Comparison of ENCODE assay signal across 17 mouse cellular contexts in the genomic region with DNA sequence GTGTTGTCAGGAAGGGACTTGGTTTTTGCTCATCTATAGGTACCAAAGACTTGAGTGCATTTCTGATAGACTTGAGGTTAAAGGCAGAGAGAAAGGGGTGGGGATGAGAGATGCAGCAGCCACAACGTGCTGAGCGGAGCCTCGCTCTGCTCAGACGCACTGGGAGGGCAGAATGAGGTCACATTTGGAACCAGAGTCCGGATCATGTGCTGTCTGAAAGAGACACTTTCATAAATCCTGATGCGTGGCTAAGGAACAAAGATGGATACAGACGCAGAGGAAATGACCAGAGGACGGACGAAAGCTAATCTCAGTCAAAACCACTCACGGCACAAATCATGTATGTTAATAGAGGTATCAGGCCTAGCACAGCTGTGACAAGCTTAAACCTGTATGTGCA.
A peak's percentile ranks its signal among the peaks of the same experiment; 100 is the strongest.
DNase-seq lines count a peak whose midpoint lies in the region; ATAC-seq and TF ChIP-seq lines count a peak whose summit lies in the region.
"Had no signal": no experiment of that assay in that cellular context is flagged by ENCODE, and none has a peak within 500 bp of the region (broad histone marks: within the 10 kb centered on the region; RNA-seq: fewer than 3 reads in every experiment).

No protein-coding gene starts in this region.

- H3K9ac ChIP-seq in kidney, embryonic 16.5 days (replicated peaks; ENCODE audit: low read length): no peak overlapping the region
- no peak overlapping the region for H3K9ac ChIP-seq in midbrain, embryonic 12.5 days (replicated peaks)
- no peak overlapping the region for H3K9ac ChIP-seq in midbrain, embryonic 14.5 days (replicated peaks; ENCODE audit: low read length)
- H3K9ac ChIP-seq in forebrain, embryonic 12.5 days: no peak overlapping the region
- H3K9ac ChIP-seq: hindbrain, embryonic 12.5 days; limb, embryonic 12.5 days; liver, embryonic 14.5 days; neural tube, embryonic 13.5 days had no signal

- no peaks in the 10 kb centered on the region for H3K27me3 ChIP-seq in kidney, adult 2 months (replicated peaks; ENCODE audit: control insufficient read depth, insufficient read depth, low read length)
- H3K27me3 ChIP-seq in kidney, embryonic 16.5 days (ENCODE audit: insufficient read depth, low read length): 0 out of 2 replicates have a peak, but pooled peaks cover 2% of the 10 kb centered on the region
- peaks cover 21% of the 10 kb centered on the region for H3K27me3 ChIP-seq in midbrain, embryonic 12.5 days
- no peaks in the 10 kb centered on the region for H3K27me3 ChIP-seq in midbrain, embryonic 14.5 days (ENCODE audit: control insufficient read depth, insufficient read depth, low read length)
- peaks cover 27% of the 10 kb centered on the region; the same call in 1 of the 2 replicates for H3K27me3 ChIP-seq in heart, embryonic 10.5 days (ENCODE audit: insufficient read depth, poor library complexity, severe bottlenecking)
- 0 out of 2 replicates have a peak, but pooled peaks cover 1% of the 10 kb centered on the region for H3K27me3 ChIP-seq in forebrain, embryonic 12.5 days
- H3K27me3 ChIP-seq: hindbrain, embryonic 12.5 days had no signal

- TF ChIP-seq POLR2A in kidney, adult 2 months (IDR thresholded peaks at IDR 0.05; ENCODE audit: low read depth, low read length): no peak

- no peak overlapping the region for H3K4me2 ChIP-seq in kidney, embryonic 16.5 days (replicated peaks; ENCODE audit: low read depth, low read length)
- no peak overlapping the region for H3K4me2 ChIP-seq in midbrain, embryonic 12.5 days (replicated peaks)
- no peak overlapping the region for H3K4me2 ChIP-seq in midbrain, embryonic 14.5 days (ENCODE audit: low read length)
- H3K4me2 ChIP-seq in forebrain, embryonic 12.5 days: no peak overlapping the region
- H3K4me2 ChIP-seq: hindbrain, embryonic 12.5 days; limb, embryonic 12.5 days; neural tube, embryonic 13.5 days had no signal

- WGBS in kidney, adult 2 months: 69% methylated on average over 10 of the region's 10 CpGs
- 46% methylated on average over 10 of the region's 10 CpGs for WGBS in kidney, embryonic 16.5 days
- 74% methylated on average over 10 of the region's 10 CpGs for WGBS in midbrain, embryonic 12.5 days
- WGBS in midbrain, embryonic 14.5 days: 61% methylated on average over 10 of the region's 10 CpGs
- 79% methylated on average over 10 of the region's 10 CpGs for WGBS in heart, embryonic 10.5 days
- 80% methylated on average over 10 of the region's 10 CpGs for WGBS in forebrain, embryonic 12.5 days

- intact Hi-C loops in heart, postnatal 14 days (cut with DNase I): no loop called here

- no peak for TF ChIP-seq CTCF in kidney, adult 2 months (conservative IDR thresholded peaks at IDR 0.05; ENCODE audit: insufficient read depth, insufficient read length, low read depth, low read length)

- no peaks in the 10 kb centered on the region for H3K36me3 ChIP-seq in kidney, adult 2 months (ENCODE audit: control insufficient read depth, insufficient read depth, low read length)
- H3K36me3 ChIP-seq in kidney, embryonic 16.5 days (ENCODE audit: insufficient read depth, low read length): no peaks in the 10 kb centered on the region
- no peaks in the 10 kb centered on the region for H3K36me3 ChIP-seq in midbrain, embryonic 12.5 days
- H3K36me3 ChIP-seq in midbrain, embryonic 14.5 days (ENCODE audit: control insufficient read depth, insufficient read depth, low read length): no peaks in the 10 kb centered on the region
- no peaks in the 10 kb centered on the region for H3K36me3 ChIP-seq in heart, embryonic 10.5 days
- H3K36me3 ChIP-seq in forebrain, embryonic 12.5 days (replicated peaks): no peaks in the 10 kb centered on the region
- H3K36me3 ChIP-seq: hindbrain, embryonic 12.5 days; limb, embryonic 12.5 days; neural tube, embryonic 13.5 days had no signal

- ATAC-seq in kidney, embryonic 16.5 days (ENCODE audit: low FRiP score, low TSS enrichment): no peak
- ATAC-seq in midbrain, embryonic 12.5 days (ENCODE audit: low FRiP score, low read depth): no peak
- ATAC-seq in midbrain, embryonic 14.5 days (ENCODE audit: low FRiP score, low TSS enrichment): no peak
- ATAC-seq in forebrain, embryonic 12.5 days (ENCODE audit: low FRiP score): no peak
- ATAC-seq: forebrain, embryonic 14.5 days had no signal

- peaks cover 3% of the 10 kb centered on the region; the same call in 1 of the 2 replicates for H3K9me3 ChIP-seq in kidney, embryonic 16.5 days (ENCODE audit: low read length)
- 0 out of 2 replicates have a peak, but pooled peaks cover 5% of the 10 kb centered on the region for H3K9me3 ChIP-seq in midbrain, embryonic 12.5 days
- no peaks in the 10 kb centered on the region for H3K9me3 ChIP-seq in midbrain, embryonic 14.5 days (ENCODE audit: control insufficient read depth, low read length)
- no peaks in the 10 kb centered on the region for H3K9me3 ChIP-seq in heart, embryonic 10.5 days
- 0 out of 2 replicates have a peak, but pooled peaks cover 3% of the 10 kb centered on the region for H3K9me3 ChIP-seq in forebrain, embryonic 12.5 days

- no peak overlapping the region for H3K27ac ChIP-seq in kidney, adult 2 months (ENCODE audit: insufficient read depth, low read depth, low read length)
- H3K27ac ChIP-seq in kidney, embryonic 16.5 days (ENCODE audit: low read length): no peak overlapping the region
- peak overlapping the region; percentile 30; the same call in 1 of the 2 replicates for H3K27ac ChIP-seq in midbrain, embryonic 12.5 days (replicated peaks)
- H3K27ac ChIP-seq in midbrain, embryonic 14.5 days (replicated peaks; ENCODE audit: low read depth, low read length): no peak overlapping the region
- peak overlapping the region; percentile 47; the same call in 1 of the 2 replicates for H3K27ac ChIP-seq in heart, embryonic 10.5 days
- no peak overlapping the region for H3K27ac ChIP-seq in forebrain, embryonic 12.5 days
- H3K27ac ChIP-seq: hindbrain, embryonic 12.5 days; limb, embryonic 12.5 days; liver, embryonic 14.5 days; macrophage; neural tube, embryonic 13.5 days had no signal

- DNase-seq in kidney, adult 2 months: peak; percentile 46
- DNase-seq in midbrain, embryonic 14.5 days: no peak
- no peak for DNase-seq in heart, embryonic 10.5 days (ENCODE audit: low spot score)
- peak; percentile 43 to 65 for DNase-seq in heart, postnatal 14 days
- DNase-seq: adrenal gland, postnatal 14 days; cerebellum, adult 9-11 months; embryo, embryonic 11 days; thymus, adult 2 months had no signal

- H3K4me3 ChIP-seq in kidney, adult 2 months (ENCODE audit: insufficient read depth, low read depth, low read length): no peak overlapping the region
- H3K4me3 ChIP-seq in kidney, embryonic 16.5 days (ENCODE audit: low read length): no peak overlapping the region
- no peak overlapping the region for H3K4me3 ChIP-seq in midbrain, embryonic 12.5 days
- H3K4me3 ChIP-seq in midbrain, embryonic 14.5 days (replicated peaks; ENCODE audit: low read depth, low read length): no peak overlapping the region
- no peak overlapping the region for H3K4me3 ChIP-seq in heart, embryonic 10.5 days
- H3K4me3 ChIP-seq in forebrain, embryonic 12.5 days (replicated peaks): no peak overlapping the region
- H3K4me3 ChIP-seq: hindbrain, embryonic 12.5 days; limb, embryonic 12.5 days; neural tube, embryonic 13.5 days had no signal

- no peaks in the 10 kb centered on the region for H3K4me1 ChIP-seq in kidney, adult 2 months (ENCODE audit: control insufficient read depth, insufficient read depth, low read length)
- peaks cover 34% of the 10 kb centered on the region for H3K4me1 ChIP-seq in kidney, embryonic 16.5 days (ENCODE audit: insufficient read depth, low read length)
- peaks cover 15% of the 10 kb centered on the region for H3K4me1 ChIP-seq in midbrain, embryonic 12.5 days
- H3K4me1 ChIP-seq in midbrain, embryonic 14.5 days (ENCODE audit: control insufficient read depth, insufficient read depth, low read length): peaks cover 10% of the 10 kb centered on the region
- peaks cover 32% of the 10 kb centered on the region for H3K4me1 ChIP-seq in heart, embryonic 10.5 days
- H3K4me1 ChIP-seq in forebrain, embryonic 12.5 days: peaks cover 16% of the 10 kb centered on the region

Comparison
In these comparisons a context has a peak if more than half of its experiments do, and no peak if none do; other contexts are left out.
1. DNase-seq: peak in kidney, adult 2 months (single experiment) and heart, postnatal 14 days (2 of 2); none in midbrain, embryonic 14.5 days (single experiment) and heart, embryonic 10.5 days (single experiment).
2. H3K27ac ChIP-seq: peak in midbrain, embryonic 12.5 days (single experiment) and heart, embryonic 10.5 days (single experiment); none in kidney, adult 2 months (single experiment), kidney, embryonic 16.5 days (single experiment), midbrain, embryonic 14.5 days (single experiment) and forebrain, embryonic 12.5 days (single experiment).